Mouse (Mus musculus) cerebellum, adult 11-12 months (tissue): ENCODE measurements at regions not wholly inside any gene's neighbourhood (a gene's known extent, or its start where the extent isn't known, plus 50 kb on each side); places are given as distances from the start of the nearest gene placed in this dataset.

Experiments
- DNase-seq: peaks from one replicate; pipeline ENCODE4 v3.0.0; 2022

- no peak for DNase-seq
Measured at GRCm38 (mm10) chr10:12248853-12249252, 620.3 kb downstream of the Utrn start.

GRCm38 (mm10) chr10:12253274-12253673, 615.9 kb downstream of the Utrn start:
- DNase-seq = no peak

DNA sequence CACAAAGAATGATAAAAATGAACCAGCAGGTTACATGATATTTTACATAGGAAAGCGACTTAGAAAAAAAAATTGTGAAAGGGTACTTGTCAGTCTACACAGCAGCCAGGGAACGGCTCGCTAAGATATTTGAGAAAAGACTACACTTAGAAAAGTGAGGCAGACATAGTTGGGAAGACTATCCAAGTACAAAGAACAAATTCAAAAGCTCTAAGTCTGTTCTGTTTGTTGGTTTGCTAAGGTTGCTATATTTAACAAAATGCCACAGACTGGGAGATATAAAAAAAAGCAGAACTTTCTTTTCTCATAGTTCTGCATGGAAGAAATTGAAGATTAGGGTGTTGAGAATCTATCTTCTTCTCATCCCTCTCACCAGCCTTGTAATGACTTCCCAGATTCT, 583.5 kb downstream of the Utrn start:
- no peak for DNase-seq

DNA sequence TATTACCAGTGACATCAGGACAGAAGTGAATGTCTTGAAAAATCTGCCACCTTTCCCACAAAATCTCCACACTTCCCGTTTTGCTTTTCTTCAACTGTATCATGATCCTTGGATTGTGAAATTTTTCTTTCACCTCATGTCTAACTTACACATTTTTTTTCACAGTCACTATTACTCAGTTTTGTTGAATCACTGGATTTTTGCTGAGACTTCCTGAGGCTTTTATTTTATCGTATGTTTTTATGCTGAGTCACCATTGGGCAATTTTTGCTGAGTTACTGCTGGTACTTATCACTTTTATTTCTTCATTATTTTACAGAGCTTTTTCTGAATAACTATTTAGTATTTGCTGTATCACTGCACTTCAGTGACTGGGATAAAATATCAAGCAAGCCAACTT, 570.3 kb downstream of the Utrn start:
- no peak for DNase-seq

DNA sequence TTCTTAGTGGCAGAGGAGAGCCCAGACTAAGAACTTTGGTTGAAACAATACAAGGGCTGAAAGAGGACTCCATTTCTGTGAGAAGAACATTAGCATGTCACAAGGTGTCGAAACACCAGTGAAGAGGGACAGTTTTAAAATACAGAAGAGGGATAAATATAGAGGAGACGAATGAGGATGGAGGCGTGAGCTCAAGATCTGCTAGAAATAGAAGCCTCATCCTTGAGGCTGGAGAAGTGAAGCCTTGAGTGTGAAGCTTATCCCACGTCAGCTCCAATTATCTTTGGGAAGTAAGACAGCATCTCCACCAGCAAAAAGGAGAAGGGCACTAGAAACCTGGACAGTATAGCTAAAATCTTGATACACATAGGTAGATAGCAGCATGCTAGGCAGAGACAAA, 566.8 kb downstream of the Utrn start:
- no peak for DNase-seq

- DNase-seq = no peak
Measured at GRCm38 (mm10) chr10:12320311-12320710, 548.9 kb downstream of the Utrn start.
